ENCODE assay signal across 26 mouse cellular contexts in genomic region chr1:86600117-86600516, GRCm38 (mm10).
"Had no signal": no experiment of that assay in that cellular context is flagged by ENCODE, and none has a peak within 500 bp of the region (broad histone marks: within the 10 kb centered on the region; RNA-seq: fewer than 3 reads in every experiment).

No protein-coding gene starts in this region.

- H3K9me3 ChIP-seq: heart, embryonic 13.5 days; heart, embryonic 15.5 days; hindbrain, embryonic 13.5 days; hindbrain, embryonic 15.5 days; kidney, embryonic 15.5 days; limb, embryonic 13.5 days; limb, embryonic 15.5 days had no signal

- H3K4me2 ChIP-seq: heart, embryonic 11.5 days; heart, embryonic 13.5 days; heart, embryonic 15.5 days; hindbrain, embryonic 13.5 days; hindbrain, embryonic 15.5 days; kidney, embryonic 15.5 days; limb, embryonic 13.5 days; limb, embryonic 15.5 days had no signal

- DNase-seq: forebrain, postnatal 0 days; gastrocnemius, postnatal 10 days; gastrocnemius, postnatal 25 days; heart, adult 11 months; heart, adult 2 months; heart, postnatal 14 days; heart, postnatal 36 days; kidney, adult 11 months; kidney, adult 2 months; kidney, adult 9 months; kidney, postnatal 14 days; kidney, postnatal 36 days; layer of hippocampus, adult 9-11 months; layer of hippocampus, postnatal 36 days; left cerebral cortex, postnatal 4 days had no signal

- ATAC-seq: forebrain, postnatal 0 days; hindbrain, postnatal 0 days had no signal

- H3K27me3 ChIP-seq: heart, embryonic 13.5 days; heart, embryonic 15.5 days; hindbrain, embryonic 13.5 days; hindbrain, embryonic 15.5 days; kidney, embryonic 15.5 days; limb, embryonic 13.5 days; limb, embryonic 15.5 days had no signal

- H3K4me1 ChIP-seq: heart, embryonic 13.5 days; heart, embryonic 15.5 days; hindbrain, embryonic 13.5 days; hindbrain, embryonic 15.5 days; kidney, embryonic 15.5 days had no signal

- H3K4me3 ChIP-seq: heart, adult 2 months; heart, embryonic 13.5 days; heart, embryonic 15.5 days; hindbrain, embryonic 13.5 days; hindbrain, embryonic 15.5 days; kidney, embryonic 15.5 days; limb, embryonic 13.5 days; limb, embryonic 15.5 days had no signal

- H3K9ac ChIP-seq: forebrain, postnatal 0 days; heart, embryonic 13.5 days; heart, embryonic 15.5 days; hindbrain, embryonic 13.5 days; hindbrain, embryonic 15.5 days; kidney, embryonic 15.5 days; limb, embryonic 13.5 days; limb, embryonic 15.5 days; liver, embryonic 14.5 days had no signal

- H3K27ac ChIP-seq: heart, adult 2 months; heart, embryonic 13.5 days; heart, embryonic 15.5 days; hindbrain, embryonic 13.5 days; hindbrain, embryonic 15.5 days; hindbrain, postnatal 0 days; kidney, embryonic 15.5 days; kidney, postnatal 0 days; limb, embryonic 13.5 days; liver, embryonic 14.5 days had no signal
